Mouse (Mus musculus): ENCODE results near the gene Gm20479.

- no peak for TF ChIP-seq TCF12 (IDR thresholded peaks at IDR 0.05; ENCODE audit: low read depth, low read length)
- no peak for TF ChIP-seq RAD21 (IDR thresholded peaks at IDR 0.05; ENCODE audit: low read depth, low read length)
- no peak for TF ChIP-seq NELFE (IDR thresholded peaks at IDR 0.05; ENCODE audit: low read depth, low read length)
- TF ChIP-seq MAX (IDR thresholded peaks at IDR 0.05; ENCODE audit: low read length) = no peak
- TF ChIP-seq MEF2A (IDR thresholded peaks at IDR 0.05; ENCODE audit: extremely low read depth, insufficient replicate concordance, low read depth, low read length, poor library complexity, severe bottlenecking) = no peak
- TF ChIP-seq ZMIZ1 (IDR thresholded peaks at IDR 0.05; ENCODE audit: low read depth, low read length) = no peak
Observed at GRCm38 (mm10) chr7:27391416-27391815, 34.2 kb upstream of the Gm20479 start.

Data from MEL (cell line).